Mouse (Mus musculus) spleen, embryonic (tissue): Measurements from ENCODE around the gene Tiparp.

Experiments used
- CTCF ChIA-PET: fragments of 350-600 bp; sonication (Branson Sonifier 250); formaldehyde crosslinking; loops from one replicate; lab custom pipeline; 2022; lab: Charles Lee

Gene Tiparp

DNA sequence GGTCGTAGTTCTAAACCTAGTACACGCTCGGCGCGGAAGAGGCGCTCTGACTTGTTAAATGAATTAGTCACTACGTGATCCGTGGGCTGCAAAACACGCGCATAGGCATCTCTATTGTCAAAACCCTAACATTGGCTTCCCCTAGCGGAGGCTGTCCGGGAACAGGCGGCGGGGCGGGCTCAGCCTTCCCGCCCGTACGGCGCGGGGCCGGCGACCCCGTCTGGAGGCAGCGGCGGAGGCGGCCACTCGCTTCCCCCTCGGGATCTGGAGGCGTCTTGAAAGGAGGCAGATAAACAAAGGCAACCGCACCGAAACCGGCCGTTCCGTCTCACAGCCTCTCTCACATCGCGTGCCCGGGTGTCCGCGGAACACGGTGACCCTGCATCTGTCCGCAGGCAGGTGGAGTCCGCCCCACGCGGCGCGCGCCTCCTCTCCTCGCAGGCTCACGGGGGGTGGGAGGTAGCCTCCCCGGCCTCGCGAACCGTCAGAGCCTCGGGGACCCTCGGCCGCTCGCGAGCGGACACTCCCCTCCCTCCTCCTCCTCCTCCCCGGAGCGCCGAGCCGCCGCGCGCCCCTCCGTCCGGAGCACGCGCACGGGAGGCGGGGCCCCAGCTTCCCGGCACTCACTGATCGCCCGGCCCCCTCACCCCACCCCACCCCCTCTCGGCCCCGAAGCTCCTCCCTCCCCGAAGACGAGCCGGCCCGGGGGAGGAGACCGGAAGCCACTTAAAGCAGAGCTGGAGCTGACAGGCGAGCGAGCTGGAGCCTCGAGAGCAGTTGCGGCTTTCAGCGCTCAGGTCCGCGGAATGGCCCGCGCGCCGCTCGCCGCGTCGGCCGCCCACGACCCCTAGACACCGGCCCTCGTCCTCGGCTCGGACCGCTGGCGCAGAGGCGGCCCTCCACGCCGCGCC, at the start of gene Tiparp:
TSS of gene Tiparp (plus strand) at position 720 of the 911 bp plus-strand sequence.
- CTCF ChIA-PET: interaction anchor here (0.6 to 0.7 kb wide), 3 partner anchors 13 to 428 kb away, joined by 3 to 6 read pairs (median 3); no protein-coding TSS in a partner anchor

DNA sequence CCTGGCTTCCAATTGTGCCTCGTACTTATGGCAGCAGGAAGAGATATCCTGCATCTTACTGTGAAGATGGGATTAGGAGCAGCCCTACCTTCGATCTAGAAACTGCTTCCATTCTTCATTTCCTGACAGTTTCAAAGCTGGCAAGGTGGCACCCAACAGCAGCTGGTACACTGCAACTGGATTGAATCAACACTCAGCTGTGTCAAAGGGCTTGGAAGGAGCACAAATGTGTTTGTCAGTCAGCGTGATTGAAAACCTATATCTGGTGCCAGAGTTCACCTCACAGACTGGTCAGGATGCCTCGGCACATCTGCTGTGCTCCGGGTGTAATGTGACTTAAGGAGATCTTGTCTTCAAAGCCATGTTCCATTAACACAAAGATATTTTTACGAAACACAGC, 47.5 kb upstream of the Tiparp start:
- CTCF ChIA-PET: no interaction called here

DNA sequence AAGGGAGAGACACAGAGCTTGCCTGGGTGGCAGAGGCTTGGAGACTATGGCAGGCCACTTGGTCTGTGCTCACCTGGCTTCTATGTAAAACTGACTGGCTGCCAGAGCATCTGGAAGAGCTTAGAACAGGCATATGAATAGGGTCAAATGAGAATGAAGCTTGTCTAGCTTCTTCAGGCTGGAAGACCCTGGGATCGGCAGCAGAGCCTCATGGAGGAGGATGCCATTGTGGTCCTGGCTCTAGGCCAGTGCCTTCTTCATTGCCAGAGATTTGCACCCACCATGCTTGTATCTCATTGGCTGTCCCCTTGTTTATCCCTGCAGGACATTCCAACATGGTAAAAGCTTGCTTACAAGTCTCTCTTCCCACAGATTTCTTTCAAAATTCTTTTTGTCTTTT, 45.9 kb upstream of the Tiparp start:
- CTCF ChIA-PET: no interaction called here

DNA sequence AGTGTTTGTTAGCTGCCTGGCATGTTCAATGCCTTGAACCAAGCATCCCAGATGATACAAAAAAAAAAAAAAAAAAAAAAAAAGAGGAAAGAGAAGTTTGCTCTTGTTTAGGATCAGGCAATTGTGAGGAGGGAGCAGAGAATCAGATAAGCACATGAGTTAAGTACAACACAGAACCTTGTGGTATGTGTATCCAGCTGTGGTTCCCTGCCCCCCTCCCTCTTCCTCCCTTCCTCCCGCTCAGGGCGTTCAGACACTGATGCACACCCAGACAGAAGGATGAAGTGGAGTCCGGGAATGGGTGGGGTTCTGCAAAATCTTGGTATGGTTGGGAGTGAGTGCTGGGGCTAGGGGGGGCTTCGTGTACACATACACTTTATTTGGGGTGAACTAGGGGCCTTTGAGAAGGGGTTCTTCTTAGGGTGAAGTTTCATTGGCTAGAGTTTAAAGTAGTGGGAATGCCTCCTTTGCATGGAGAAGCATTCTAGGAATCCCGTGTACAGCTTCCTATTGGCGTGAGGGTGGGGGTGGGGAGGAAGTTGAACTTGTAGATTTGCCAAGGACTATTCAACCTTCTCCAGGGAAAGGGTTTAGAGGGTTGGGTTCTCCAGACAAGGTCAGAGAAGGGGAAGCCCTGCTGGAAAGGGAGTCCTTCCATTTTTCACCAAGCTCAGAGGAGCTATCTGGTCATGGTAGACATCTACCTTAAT, 45.4 kb upstream of the Tiparp start:
- CTCF ChIA-PET: no interaction called here

DNA sequence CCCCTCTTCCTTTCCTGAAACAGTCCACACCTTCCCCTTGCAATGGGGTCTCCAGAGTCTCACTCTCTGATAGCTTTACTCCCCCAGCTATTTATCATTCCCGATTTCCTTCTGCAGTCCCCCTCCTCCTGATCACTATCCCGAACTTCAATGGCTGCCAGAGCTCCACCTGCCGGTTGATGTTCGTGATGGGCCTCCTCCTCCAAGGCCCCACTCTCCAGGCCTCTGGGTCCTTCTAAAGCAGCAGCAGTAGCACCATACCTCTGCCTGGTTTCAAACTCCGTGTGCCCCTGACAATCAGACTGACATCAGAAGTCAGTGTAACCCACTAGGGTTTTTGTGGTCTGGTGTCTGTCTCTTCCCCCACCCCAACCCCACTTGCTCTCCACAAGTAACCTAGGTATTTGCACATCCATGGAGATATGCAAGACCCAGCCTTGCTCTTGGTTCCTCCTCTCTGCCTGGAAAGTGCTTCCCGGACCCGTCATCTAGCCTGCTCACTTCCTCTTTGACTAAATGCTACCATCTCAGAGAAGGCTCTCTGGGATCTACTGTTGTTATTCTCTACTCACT, 44.0 kb upstream of the Tiparp start:
- CTCF ChIA-PET: no interaction called here

DNA sequence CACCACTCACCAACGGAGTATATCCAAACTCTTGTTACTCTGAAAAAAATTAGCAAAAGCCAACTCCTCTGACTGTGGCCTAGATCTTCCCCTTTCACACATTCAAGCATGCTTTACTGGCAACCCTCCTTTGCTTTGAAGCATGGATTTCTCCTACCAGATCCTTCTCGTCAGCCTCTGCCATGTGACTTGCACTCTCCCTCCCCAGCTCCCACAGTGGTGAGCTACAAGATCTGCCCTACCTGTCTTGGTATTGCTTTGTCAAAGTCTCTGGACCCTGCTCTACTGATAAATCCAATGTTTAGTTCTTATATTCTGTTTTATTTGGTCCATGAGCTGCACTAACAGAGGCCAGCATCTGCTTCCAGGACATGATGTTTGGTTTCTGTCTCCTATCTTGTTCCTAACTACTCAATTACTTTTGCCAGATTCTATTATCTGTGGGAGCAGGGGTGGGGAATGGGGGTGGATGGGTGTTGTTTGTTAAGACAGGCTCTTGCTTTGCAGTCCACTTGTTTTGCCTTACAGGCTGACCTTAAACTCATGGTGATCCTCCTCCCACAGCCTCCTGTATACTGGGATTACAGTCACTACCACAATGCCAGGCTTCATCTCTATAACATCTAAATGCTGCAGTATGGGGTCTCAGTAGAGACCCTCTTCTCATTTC, 40.7 kb upstream of the Tiparp start:
- CTCF ChIA-PET: no interaction called here

DNA sequence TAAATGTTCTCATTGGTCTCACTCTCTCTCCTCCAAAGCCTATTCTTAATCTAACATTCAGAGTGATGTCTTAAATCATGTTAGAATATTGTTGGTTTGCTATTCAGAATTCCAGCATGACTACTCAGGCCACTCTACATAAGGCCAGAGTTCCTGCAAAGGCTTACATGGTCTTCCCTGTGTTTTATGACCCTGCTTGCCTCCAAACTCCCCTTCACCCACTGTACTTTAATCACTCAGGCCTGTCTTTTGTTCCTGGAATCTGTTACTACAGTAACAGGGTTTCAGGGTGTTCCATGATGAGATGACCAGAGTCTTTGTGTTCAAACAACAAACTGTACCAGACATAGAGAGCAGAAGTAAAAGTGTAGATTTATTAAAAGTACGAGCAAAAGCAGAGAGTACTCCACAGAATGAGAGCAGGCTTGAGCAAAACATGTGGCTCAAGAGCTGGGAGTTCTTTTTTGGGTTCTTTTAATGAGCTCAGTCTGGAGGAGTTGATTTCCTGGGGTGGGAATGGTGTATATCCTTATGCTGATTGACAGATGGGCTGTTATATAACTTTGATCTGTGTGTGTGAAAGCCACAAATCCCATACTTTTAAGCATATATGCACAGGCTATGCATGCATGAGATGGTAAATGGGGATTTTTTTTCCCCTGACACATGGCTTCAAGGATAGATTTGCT, 39.5 kb upstream of the Tiparp start:
- CTCF ChIA-PET: no interaction called here

DNA sequence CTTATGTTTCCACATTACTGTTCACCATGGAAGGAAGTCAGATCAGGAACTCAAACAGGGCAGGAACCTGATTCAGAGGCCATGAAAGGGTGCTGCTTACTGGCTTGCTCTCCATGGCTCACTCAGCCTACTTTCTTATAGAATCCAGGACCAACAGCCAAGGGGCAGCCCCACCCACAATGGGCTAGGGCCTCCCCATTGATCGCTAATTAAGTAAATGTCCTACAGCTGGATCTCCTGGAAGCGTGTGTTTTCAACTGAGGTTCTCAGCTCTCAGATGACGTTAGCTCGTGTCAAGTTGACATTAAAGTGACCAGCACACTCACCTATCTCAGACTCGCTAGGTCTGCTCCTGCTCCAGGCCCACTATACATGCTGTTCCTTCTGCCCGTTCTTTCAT, 38.6 kb upstream of the Tiparp start:
- CTCF ChIA-PET: no interaction called here

DNA sequence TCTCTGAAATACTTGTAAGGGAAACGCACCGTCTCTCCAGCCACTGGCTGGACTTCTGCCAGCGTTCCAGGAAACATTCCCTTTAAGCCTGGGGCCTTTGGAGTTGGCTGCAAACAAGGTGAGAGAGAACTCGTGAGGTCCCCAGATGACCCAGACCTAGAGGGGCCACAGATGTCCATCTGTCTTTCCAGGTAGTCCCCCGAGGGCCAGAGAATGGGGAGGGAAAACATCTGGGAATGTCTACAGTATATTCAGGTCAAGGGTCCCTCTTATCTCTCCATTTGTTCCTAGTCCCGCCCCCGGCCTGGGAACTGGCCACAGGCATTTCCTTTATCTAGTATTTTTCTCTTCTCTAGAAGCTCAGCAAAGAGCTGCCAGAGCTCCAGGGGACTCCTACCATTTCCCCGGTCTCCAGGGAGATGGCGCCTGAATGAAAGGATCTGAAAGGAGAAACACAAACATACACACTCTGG, 33.9 kb upstream of the Tiparp start:
- CTCF ChIA-PET: no interaction called here

DNA sequence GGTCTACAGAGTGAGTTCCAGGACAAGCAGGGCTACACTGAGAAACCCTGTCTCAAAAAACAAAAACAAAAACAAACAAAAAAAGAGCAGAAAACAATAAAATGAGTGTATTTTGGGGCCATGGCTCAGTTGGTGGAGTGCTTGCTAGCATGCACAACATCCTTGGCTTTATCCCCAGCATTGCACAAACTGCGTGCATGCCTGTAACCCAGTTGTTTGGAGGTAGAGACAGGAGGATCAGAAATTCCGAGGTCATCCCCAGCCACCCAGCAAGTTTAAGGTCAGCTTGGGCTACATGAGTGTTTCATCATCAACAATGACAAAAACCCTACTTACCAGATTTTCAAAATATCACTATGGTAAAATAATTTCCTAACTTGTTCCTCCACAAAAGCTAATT, 20.4 kb upstream of the Tiparp start:
- CTCF ChIA-PET: no interaction called here

DNA sequence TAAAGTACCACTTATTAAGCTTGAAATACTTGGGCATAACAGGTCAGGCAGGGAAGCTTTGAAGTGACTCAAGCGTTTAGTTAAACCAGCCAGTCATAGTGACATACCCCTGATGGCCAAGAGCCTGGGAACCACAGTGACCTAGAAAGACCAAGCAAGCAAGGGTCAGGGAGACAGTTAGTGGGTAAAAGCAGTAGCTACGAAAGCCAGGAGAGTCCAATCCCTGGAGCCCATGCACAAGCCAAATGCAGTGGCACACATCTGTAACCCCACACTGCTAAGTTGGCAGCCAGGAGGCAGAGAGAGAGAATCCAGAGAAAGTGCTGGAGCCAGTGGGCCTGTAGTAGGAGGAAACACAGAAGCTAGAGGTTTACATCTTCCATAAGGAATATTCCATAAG, 17.6 kb upstream of the Tiparp start:
- CTCF ChIA-PET: no interaction called here

DNA sequence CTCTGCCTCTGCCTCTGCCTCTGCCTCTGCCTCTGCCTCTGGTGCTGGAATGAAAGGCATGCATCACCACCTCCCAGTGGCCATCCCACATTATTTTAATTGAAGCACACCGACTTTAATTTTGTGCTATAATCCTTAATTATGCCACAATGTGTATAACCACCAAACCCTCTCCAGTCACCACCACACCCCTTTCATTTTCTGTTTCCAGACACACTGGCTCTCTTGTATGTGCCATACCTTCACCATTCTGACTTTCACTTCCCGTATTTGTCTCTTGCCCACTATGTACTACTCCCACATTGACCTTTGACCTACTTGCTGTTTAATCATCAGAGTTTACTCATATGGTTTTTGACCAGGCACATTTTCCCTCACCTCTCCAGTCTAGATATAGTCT, 12.5 kb upstream of the Tiparp start:
- CTCF ChIA-PET: no interaction called here

DNA sequence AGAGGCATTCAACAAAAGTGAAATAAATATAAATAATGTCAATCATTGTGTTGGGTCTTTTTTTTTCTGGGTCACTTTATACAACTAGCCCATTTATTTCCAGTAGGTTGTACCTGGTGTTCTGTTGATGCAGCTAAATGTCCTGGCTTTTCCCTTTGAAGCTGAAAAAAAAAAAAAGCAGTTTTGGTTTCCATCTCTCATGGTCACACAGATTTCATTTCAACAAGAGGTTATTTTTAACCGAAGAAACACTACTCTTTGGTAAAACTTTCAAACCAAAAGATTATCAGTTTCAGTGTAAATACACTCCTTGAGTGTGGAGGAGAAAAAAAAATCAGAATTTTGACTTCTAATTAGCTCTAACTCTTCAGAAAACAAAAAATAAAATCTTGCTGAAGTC, 11.7 kb upstream of the Tiparp start:
- CTCF ChIA-PET: no interaction called here

DNA sequence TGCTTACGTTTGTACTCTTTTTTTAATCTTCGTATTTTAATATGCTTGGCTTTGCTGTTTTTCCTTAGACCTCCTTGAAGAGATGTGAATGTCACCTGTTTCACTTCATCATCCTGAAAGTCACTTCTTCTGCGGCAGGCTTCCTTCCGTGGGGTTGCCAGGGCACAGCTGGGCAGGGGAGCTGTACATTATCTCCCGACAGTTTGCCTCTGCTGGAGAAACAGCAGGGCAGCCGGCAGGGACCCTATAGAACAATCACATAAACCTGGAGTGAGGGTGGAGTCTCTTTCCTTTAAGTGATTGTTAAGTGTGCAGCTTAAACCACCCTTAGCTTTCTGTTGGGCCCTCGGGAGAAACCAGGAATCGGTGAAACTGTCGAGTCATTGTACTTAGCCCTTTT, 11.1 kb upstream of the Tiparp start:
- CTCF ChIA-PET: no interaction called here

DNA sequence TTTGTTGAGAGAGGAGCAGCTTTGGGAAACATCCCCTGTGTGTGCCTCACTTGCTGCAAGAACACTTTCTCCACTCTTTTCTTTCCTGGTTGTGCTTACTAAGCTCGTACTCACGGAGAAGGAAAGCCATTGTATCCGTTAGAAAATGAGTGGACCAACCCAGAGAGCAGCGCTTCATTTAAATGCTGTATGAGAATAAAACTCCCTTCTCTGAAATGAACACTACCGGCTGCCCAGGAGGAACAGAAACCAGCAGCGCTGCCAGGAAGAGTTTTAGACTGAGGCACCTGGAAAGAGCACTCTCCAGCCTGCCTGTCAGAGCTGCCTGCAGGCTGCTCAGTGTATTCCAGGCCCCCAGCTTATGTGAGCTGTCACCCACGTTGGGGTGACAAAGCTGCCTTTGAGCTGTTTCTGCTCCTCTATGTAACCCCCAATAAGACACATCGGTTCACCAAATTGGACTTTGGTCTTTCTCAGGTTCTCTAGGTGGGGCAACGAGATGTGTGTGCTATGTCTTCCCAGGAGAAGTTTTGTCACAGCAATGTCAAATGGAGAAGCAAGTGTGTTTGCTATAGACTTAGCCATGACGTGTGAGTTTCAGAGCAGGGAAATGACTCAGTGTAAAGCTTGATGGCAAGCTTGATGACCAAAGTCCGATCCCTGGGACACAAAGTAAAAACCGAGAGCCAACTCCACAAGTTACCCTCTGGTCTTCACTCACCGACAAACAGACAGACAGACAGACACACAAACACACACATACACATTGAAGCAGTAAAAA, 10.3 kb upstream of the Tiparp start:
- CTCF ChIA-PET: interaction anchor here (0.7 kb wide), 1 partner anchor 198 kb away, joined by 3 read pairs; no protein-coding TSS in a partner anchor

DNA sequence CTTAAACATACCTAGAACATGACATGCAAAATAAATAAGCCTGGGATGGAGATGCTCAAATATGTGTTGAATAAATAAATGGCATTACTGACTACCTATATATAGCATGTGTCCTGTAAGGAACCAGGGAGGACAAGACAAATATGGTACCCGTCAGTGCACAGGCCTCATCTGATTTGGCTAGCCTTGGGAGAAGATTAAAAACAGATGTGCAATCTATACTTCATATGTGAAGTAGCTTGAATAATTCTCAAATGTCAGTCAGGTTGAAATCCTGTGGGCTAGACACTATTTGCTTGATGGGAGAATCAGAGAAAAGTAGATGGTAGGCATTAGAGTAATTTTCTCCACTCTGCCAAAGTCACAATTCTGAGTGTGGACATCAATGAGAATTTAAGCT, 6.8 kb upstream of the Tiparp start:
- CTCF ChIA-PET: no interaction called here

DNA sequence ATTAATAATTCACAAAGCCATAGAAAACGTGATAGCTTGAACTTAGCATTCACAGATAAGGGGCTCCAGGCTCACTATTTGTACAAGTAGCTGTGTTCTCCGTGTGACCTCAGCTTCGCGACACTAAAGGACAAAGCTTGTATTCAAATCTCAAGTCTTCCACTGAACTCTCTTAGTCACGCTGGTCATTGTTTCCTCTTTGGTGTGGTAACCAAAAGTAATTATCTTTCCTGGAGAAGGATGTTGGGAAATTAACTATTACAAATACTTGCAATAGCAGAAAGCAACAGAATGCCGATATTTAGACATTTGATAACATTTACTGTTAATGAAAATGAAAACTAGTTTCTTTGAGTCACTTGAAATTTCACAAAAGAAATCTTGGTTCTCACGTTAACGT, 4.8 kb upstream of the Tiparp start:
- CTCF ChIA-PET: interaction anchor here (0.5 kb wide), 1 partner anchor 34 kb away, joined by 3 read pairs; no protein-coding TSS in a partner anchor

DNA sequence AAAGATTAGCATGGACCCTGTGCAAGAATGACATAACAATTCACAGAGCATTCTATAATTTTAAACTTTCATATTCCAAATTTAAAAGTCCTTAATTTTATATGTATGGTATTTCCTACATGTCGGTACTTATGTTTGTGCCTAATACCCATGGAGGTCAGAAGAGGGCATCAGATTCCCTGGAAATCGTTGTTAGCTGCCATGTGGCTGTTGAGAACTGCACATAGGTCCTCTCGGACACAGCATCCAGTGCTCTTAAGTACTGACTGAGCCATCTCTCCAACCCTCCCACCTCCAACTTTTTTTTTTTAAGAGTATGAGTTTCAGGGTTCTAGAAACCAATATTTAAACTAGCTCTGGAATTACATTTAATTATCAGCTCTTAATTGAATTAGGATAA, 2.5 kb upstream of the Tiparp start:
- CTCF ChIA-PET: no interaction called here

DNA sequence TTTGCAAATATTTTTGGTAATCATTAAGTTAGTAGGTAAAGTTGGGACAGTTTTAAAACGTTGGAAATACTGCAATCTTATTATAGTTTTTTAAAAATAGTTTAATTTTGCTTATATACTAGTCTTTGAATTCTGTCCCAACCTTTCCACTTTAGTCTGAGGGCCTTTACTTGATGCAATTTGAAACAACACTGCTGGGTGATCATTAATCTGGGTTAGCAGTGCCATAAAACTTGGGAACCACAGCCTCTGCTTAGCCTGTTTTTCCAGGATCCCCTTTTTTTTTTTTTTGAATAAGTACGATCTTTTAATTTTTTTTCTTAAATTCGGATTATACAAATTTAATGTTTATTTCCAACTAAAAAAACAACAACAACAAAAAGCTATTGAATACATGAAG, 1.0 kb upstream of the Tiparp start:
- CTCF ChIA-PET: interaction anchor here (0.7 kb wide), 2 partner anchors 12 to 28 kb away, joined by 3 to 6 read pairs; no protein-coding TSS in a partner anchor
